Mouse (Mus musculus) left cerebral cortex, postnatal 4 days (tissue): ENCODE measurements around the gene Kcnj9. TPM values are rescaled to one million over a fixed set of nuclear protein-coding genes. Genes with fewer than 3 reads are reported as not detected.

Source experiments
- total RNA-seq, 2 experiments: library from RNA; stranded (reverse); gene quantifications; 2 replicates each; pipeline ENCODE4 v1.2.3; 2021

Gene Kcnj9
- total RNA-seq, 2 experiments from 2014 or later, result 23.5 to 27.4 TPM

Other genes starting within 250 kb of the Kcnj9 start
- gene Copa, start 246.8 kb downstream of the Kcnj9 start, total RNA-seq, result 100 to 1,000 TPM; 195 to 198 TPM
- gene Ncstn, start 246.5 kb downstream of the Kcnj9 start, total RNA-seq, result 10 to 100 TPM; 80.0 to 85.3 TPM
- gene Pex19, start 202.6 kb downstream of the Kcnj9 start, total RNA-seq, result 10 to 100 TPM; 73.9 to 84.3 TPM
- 10 to 100 TPM; 71.9 to 75.8 TPM for gene Dcaf8, start 181.2 kb downstream of the Kcnj9 start, total RNA-seq
- gene Pea15a, start 122.5 kb downstream of the Kcnj9 start, total RNA-seq, result 100 to 1,000 TPM; 314 to 321 TPM
- gene Casq1, start 109.5 kb downstream of the Kcnj9 start, total RNA-seq, result under 1 TPM; 0.62 to 0.82 TPM
- under 1 TPM in 1 of 2 experiments, not detected in 1; 0.58 TPM for gene Atp1a4, start 70.9 kb downstream of the Kcnj9 start, total RNA-seq
- gene Igsf8, start 67.7 kb downstream of the Kcnj9 start, total RNA-seq, result 100 to 1,000 TPM; 157 to 165 TPM
- 100 to 1,000 TPM; 211 to 226 TPM for gene Atp1a2, start 31.3 kb downstream of the Kcnj9 start, total RNA-seq
- 10 to 100 TPM; 20.4 to 21.3 TPM for gene Kcnj10, start 11.9 kb upstream of the Kcnj9 start, total RNA-seq
- gene Pigm, start 47.2 kb upstream of the Kcnj9 start, total RNA-seq, result 10 to 100 TPM; 11.1 TPM
- under 1 TPM in 1 of 2 experiments, not detected in 1; 0.26 TPM for gene Slamf9, start 146.0 kb upstream of the Kcnj9 start, total RNA-seq
- gene Igsf9, start 152.5 kb upstream of the Kcnj9 start, total RNA-seq, result 10 to 100 TPM; 57.2 to 67.9 TPM
- gene Tagln2, start 170.7 kb upstream of the Kcnj9 start, total RNA-seq, result 10 to 100 TPM; 22.8 to 29.5 TPM
- 1 to 10 TPM; 2.3 to 2.5 TPM for gene Cfap45, start 191.5 kb upstream of the Kcnj9 start, total RNA-seq
- gene Vsig8, start 226.6 kb upstream of the Kcnj9 start, total RNA-seq, result not detected